Mouse (Mus musculus): ENCODE measurements at regions not wholly inside any gene's neighbourhood (a gene's known extent, or its start where the extent isn't known, plus 50 kb on each side); places are given as distances from the start of the nearest gene placed in this dataset.
A peak's percentile ranks its signal among the peaks of the same experiment; 100 is the strongest.

DNA sequence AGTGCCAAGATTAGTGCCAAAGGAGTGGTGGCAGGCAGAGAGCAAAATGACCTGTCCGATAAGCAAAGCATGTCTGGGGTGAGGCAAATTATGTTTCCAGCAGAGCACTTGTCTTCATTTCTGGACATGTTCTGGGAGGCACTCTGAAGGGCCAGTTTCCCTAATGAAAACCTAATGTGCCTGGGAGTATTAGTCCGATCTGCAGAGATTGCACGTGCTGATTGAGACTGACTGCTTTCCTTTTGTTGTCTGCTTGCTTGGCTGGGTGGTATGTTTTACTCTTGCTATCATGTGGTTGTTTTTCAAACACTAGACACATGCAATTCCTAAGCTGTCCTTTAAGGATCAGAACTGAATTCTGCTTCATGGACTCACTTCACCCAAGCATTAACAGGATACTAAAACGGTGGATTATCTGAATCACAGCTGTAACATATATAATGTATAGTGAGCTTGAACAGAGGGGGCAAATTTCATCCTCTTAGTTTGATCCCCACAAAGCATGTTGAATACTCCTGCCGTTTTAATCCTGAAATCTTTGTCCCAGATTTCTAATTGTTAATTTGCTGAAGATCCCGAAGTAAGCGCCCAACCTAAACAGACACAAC is 1589.8 kb downstream of the 4930444P10Rik start:
- H3K9me3 ChIP-seq (replicated peaks; ENCODE audit: control insufficient read depth, low read length): no peaks in the 10 kb centered on the region
- peaks cover 8% of the 10 kb centered on the region; the same call in 1 of the 2 replicates for H3K4me1 ChIP-seq (ENCODE audit: control insufficient read depth, insufficient read depth, low read length)
- no peak overlapping the region for H3K9ac ChIP-seq (ENCODE audit: low read length)
- WGBS: 36% methylated on average over 7 of the region's 7 CpGs
- H3K36me3 ChIP-seq (ENCODE audit: control insufficient read depth, insufficient read depth): no peaks in the 10 kb centered on the region
- H3K27ac ChIP-seq (ENCODE audit: low read length): no peak overlapping the region
- no peak overlapping the region for H3K4me2 ChIP-seq (ENCODE audit: low read depth, low read length)
- no peak overlapping the region for H3K4me3 ChIP-seq (ENCODE audit: low read length)
- peaks cover 47% of the 10 kb centered on the region for H3K27me3 ChIP-seq (ENCODE audit: control insufficient read depth, insufficient read depth, low read length)
- no peak for ATAC-seq (replicated peaks; ENCODE audit: extremely low read depth, insufficient read depth, low FRiP score)

DNA sequence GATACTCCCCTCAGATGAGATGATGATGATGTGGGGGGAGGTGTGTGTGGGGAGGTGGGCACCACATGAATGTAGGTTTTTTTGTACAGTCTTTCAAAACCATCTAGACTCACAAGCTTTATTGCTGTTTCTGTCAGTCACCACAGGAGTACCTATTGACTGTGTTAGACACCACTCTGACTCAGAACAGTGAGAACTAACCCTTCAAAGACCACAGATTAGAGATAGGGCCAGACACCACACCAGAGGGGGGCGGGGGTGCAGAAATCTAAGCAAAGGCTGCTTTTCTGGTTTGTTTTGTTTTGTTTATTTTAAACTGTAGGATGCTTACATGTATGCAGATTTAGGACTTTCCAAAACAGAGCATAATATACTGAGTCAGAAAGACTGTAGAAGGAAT is 1594.0 kb downstream of the 4930444P10Rik start:
- no peaks in the 10 kb centered on the region for H3K36me3 ChIP-seq (ENCODE audit: control insufficient read depth, insufficient read depth)

DNA sequence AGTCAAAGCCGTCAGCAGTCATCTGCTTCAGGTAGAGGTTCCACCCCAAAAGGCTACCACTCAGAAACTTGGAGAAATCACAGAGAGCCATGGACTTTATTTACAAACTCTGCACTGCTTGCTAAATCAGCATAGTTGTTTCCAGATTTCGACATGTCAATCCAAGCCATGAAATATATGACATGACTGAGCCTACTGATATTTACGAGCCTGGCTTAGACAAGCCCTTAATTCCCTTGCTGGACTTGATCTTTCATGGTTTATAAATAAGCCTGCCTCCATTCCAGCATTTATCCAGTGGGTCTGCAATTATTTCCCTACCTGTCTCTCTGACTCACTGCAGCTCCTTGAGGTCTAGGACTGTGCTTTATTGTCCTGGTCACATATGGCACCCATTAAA is 1603.1 kb downstream of the 4930444P10Rik start:
- no peaks in the 10 kb centered on the region for H3K9me3 ChIP-seq (replicated peaks; ENCODE audit: control insufficient read depth, low read length)
- ATAC-seq (replicated peaks; ENCODE audit: extremely low read depth, insufficient read depth, low FRiP score): no peak
- H3K4me1 ChIP-seq (ENCODE audit: control insufficient read depth, insufficient read depth, low read length): no peaks in the 10 kb centered on the region
- H3K36me3 ChIP-seq (ENCODE audit: control insufficient read depth, insufficient read depth): no peaks in the 10 kb centered on the region
- no peak overlapping the region for H3K27ac ChIP-seq (ENCODE audit: low read length)
- 70% methylated on average over 3 of the region's 3 CpGs for WGBS
- no peak overlapping the region for H3K4me2 ChIP-seq (ENCODE audit: low read depth, low read length)
- H3K27me3 ChIP-seq (ENCODE audit: control insufficient read depth, insufficient read depth, low read length): no peaks in the 10 kb centered on the region
- no peak overlapping the region for H3K9ac ChIP-seq (ENCODE audit: low read length)
- no peak overlapping the region for H3K4me3 ChIP-seq (ENCODE audit: low read length)

More for the DNA sequence above, 1594.0 kb downstream of the 4930444P10Rik start:
- Histone ChIP-seq H3K9me3 (replicated peaks; ENCODE audit: control insufficient read depth, low read length) (no peaks in the 10 kb centered on the region), H3K27ac (ENCODE audit: low read length) (no peak overlapping the region), H3K4me1 (ENCODE audit: control insufficient read depth, insufficient read depth, low read length) (no peaks in the 10 kb centered on the region), H3K27me3 (ENCODE audit: control insufficient read depth, insufficient read depth, low read length) (peaks cover 13% of the 10 kb centered on the region), H3K4me2 (ENCODE audit: low read depth, low read length) (no peak overlapping the region), H3K4me3 (ENCODE audit: low read length) (no peak overlapping the region), H3K9ac (ENCODE audit: low read length) (no peak overlapping the region)
- ATAC-seq (replicated peaks; ENCODE audit: extremely low read depth, insufficient read depth, low FRiP score): no peak
- 71% methylated on average over 1 of the region's 1 CpGs for WGBS

DNA sequence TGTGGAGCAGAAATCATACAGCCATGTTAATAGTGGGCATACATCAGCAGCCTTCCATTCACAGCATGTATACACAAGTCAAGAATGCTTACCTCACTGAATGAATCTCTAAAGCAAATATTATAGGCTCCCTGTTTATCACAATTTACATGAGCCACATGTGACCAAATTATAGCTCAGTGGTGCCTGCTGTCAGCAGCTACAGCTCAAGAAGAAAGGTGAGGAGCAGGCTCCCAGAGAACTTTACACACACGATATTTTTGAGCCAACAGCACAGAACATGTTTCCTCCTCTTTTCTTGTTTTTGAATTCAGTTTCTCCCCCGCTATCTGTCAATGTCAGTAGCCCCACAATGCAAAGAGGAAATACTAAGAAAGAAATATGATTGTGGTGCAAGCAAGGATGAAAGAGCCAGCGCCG is 1605.4 kb downstream of the 4930444P10Rik start:
- Histone ChIP-seq H3K36me3 (ENCODE audit: control insufficient read depth, insufficient read depth) (no peaks in the 10 kb centered on the region), H3K4me1 (ENCODE audit: control insufficient read depth, insufficient read depth, low read length) (no peaks in the 10 kb centered on the region), H3K27ac (ENCODE audit: low read length) (no peak overlapping the region), H3K9me3 (replicated peaks; ENCODE audit: control insufficient read depth, low read length) (no peaks in the 10 kb centered on the region), H3K4me2 (ENCODE audit: low read depth, low read length) (no peak overlapping the region), H3K4me3 (ENCODE audit: low read length) (no peak overlapping the region), H3K9ac (ENCODE audit: low read length) (no peak overlapping the region), H3K27me3 (ENCODE audit: control insufficient read depth, insufficient read depth, low read length) (no peaks in the 10 kb centered on the region)
- WGBS: 58% methylated on average over 4 of the region's 4 CpGs
- no peak for ATAC-seq (replicated peaks; ENCODE audit: extremely low read depth, insufficient read depth, low FRiP score)

DNA sequence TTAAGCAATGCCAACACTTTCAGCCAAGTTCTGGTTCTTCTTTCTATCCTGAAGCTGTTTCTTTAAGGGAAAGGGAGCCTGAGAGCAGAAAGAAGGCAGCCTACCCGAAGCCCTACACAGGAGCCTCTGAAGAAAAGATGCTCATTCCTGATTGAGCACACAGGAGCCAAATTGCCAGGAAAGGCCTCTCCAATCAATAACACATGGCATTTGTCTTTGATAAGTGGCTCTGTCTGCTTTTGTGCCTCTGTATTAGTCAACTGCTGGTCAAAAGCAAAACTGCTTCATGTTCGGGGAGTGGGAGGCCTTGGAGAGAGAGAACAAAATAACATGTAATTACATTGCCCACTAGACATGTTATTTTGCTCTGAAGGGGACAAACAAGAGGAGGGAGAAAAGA is 1607.4 kb downstream of the 4930444P10Rik start:
- Histone ChIP-seq H3K9me3 (replicated peaks; ENCODE audit: control insufficient read depth, low read length) (no peaks in the 10 kb centered on the region), H3K4me1 (ENCODE audit: control insufficient read depth, insufficient read depth, low read length) (no peaks in the 10 kb centered on the region), H3K27ac (ENCODE audit: low read length) (no peak overlapping the region), H3K4me3 (ENCODE audit: low read length) (no peak overlapping the region), H3K9ac (ENCODE audit: low read length) (no peak overlapping the region), H3K27me3 (ENCODE audit: control insufficient read depth, insufficient read depth, low read length) (no peaks in the 10 kb centered on the region), H3K36me3 (ENCODE audit: control insufficient read depth, insufficient read depth) (no peaks in the 10 kb centered on the region), H3K4me2 (ENCODE audit: low read depth, low read length) (no peak overlapping the region)
- WGBS: 41% methylated on average over 2 of the region's 2 CpGs
- no peak for ATAC-seq (replicated peaks; ENCODE audit: extremely low read depth, insufficient read depth, low FRiP score)

DNA sequence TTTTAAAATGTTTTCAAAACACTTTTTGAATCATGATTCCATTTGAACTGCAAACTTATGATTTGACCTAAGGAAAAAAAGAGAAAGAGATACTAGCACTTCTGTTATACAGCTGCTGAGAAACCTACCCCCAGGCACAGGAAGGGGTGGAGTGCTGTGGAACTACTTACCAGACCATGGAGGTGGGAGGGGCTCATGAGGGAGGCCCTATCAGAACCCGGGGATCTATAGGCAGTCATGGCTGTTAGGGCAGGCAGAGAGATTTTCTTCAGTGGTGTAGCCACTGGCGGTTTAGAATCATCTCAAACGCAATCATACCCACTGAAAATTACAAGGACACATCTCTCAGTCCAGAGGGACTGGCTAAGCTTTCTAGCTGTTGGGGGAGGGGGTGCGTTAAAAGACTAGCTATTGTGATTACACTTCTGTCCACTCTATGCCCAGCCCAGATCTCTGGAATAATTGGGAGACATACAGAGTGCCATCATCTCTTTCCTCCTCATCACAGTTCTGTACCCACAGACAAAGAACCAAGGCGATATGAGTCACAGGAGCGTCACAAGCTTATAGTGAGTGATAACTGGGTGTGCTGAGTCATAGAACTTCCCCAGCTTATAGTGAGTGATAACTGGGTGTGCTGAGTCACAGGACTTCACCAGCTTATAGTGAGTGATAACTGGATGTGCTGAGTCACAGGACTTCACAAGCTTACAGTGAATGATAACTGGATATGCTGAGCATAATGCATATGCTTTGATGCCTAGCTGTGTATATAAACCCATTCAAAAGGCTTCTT is 1608.8 kb downstream of the 4930444P10Rik start:
- Histone ChIP-seq H3K36me3 (ENCODE audit: control insufficient read depth, insufficient read depth) (no peaks in the 10 kb centered on the region), H3K27me3 (ENCODE audit: control insufficient read depth, insufficient read depth, low read length) (no peaks in the 10 kb centered on the region), H3K9ac (ENCODE audit: low read length) (no peak overlapping the region), H3K27ac (ENCODE audit: low read length) (no peak overlapping the region), H3K4me2 (ENCODE audit: low read depth, low read length) (no peak overlapping the region), H3K9me3 (replicated peaks; ENCODE audit: control insufficient read depth, low read length) (no peaks in the 10 kb centered on the region), H3K4me1 (ENCODE audit: control insufficient read depth, insufficient read depth, low read length) (no peaks in the 10 kb centered on the region), H3K4me3 (ENCODE audit: low read length) (no peak overlapping the region)
- WGBS: 76% methylated on average over 6 of the region's 6 CpGs
- ATAC-seq (replicated peaks; ENCODE audit: extremely low read depth, insufficient read depth, low FRiP score): no peak

DNA sequence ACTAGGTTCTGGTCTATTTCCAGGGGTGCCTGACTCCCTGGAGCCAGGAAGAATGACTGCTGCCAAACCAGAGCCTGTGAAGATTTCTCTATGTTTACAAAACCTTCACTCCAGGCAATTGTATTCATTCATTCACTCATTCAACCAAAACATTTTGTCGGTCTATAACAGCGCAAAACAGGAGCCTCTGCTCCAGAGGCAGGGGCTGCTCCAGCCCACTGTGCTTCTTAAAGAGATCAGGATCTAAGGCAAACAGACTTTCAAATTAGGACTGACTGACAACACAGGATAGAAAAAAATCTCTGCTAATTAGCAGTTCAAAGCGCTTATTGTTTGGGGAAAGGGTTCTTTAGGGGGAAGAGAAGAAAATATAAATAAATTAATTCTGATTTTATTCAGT is 1620.8 kb downstream of the 4930444P10Rik start:
- Histone ChIP-seq H3K4me3 (ENCODE audit: low read length) (no peak overlapping the region), H3K4me2 (ENCODE audit: low read depth, low read length) (no peak overlapping the region), H3K36me3 (ENCODE audit: control insufficient read depth, insufficient read depth) (no peaks in the 10 kb centered on the region), H3K9me3 (replicated peaks; ENCODE audit: control insufficient read depth, low read length) (no peaks in the 10 kb centered on the region), H3K9ac (ENCODE audit: low read length) (no peak overlapping the region), H3K27me3 (ENCODE audit: control insufficient read depth, insufficient read depth, low read length) (no peaks in the 10 kb centered on the region), H3K4me1 (ENCODE audit: control insufficient read depth, insufficient read depth, low read length) (no peaks in the 10 kb centered on the region), H3K27ac (ENCODE audit: low read length) (no peak overlapping the region)
- WGBS: 41% methylated on average over 3 of the region's 3 CpGs
- ATAC-seq (replicated peaks; ENCODE audit: extremely low read depth, insufficient read depth, low FRiP score): no peak

DNA sequence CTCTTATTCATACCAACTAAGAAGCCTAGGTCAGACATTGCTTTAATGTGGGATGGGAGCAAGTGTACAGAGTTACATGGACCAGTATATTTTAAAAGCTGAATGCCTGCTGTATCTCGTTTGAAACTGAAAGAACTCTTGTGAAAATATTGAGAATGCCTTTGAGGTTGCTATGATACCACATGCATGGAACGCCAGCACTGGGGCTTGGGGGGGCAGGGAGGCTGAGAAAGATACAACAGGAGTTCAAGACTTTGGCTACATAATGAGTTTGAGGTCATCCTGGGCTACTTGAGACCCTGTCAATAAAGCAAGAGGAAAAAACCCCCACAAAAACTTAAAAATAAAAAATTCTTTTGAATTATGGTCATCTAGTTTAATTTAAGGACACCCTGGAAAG is 1621.6 kb downstream of the 4930444P10Rik start:
- no peak overlapping the region for H3K4me3 ChIP-seq (ENCODE audit: low read length)
- no peak overlapping the region for H3K4me2 ChIP-seq (ENCODE audit: low read depth, low read length)
- H3K4me1 ChIP-seq (ENCODE audit: control insufficient read depth, insufficient read depth, low read length): no peaks in the 10 kb centered on the region
- ATAC-seq (replicated peaks; ENCODE audit: extremely low read depth, insufficient read depth, low FRiP score): no peak
- no peaks in the 10 kb centered on the region for H3K27me3 ChIP-seq (ENCODE audit: control insufficient read depth, insufficient read depth, low read length)
- H3K9ac ChIP-seq (ENCODE audit: low read length): no peak overlapping the region
- no peaks in the 10 kb centered on the region for H3K9me3 ChIP-seq (replicated peaks; ENCODE audit: control insufficient read depth, low read length)
- 38% methylated on average over 2 of the region's 2 CpGs for WGBS
- no peak overlapping the region for H3K27ac ChIP-seq (ENCODE audit: low read length)
- H3K36me3 ChIP-seq (ENCODE audit: control insufficient read depth, insufficient read depth): no peaks in the 10 kb centered on the region

DNA sequence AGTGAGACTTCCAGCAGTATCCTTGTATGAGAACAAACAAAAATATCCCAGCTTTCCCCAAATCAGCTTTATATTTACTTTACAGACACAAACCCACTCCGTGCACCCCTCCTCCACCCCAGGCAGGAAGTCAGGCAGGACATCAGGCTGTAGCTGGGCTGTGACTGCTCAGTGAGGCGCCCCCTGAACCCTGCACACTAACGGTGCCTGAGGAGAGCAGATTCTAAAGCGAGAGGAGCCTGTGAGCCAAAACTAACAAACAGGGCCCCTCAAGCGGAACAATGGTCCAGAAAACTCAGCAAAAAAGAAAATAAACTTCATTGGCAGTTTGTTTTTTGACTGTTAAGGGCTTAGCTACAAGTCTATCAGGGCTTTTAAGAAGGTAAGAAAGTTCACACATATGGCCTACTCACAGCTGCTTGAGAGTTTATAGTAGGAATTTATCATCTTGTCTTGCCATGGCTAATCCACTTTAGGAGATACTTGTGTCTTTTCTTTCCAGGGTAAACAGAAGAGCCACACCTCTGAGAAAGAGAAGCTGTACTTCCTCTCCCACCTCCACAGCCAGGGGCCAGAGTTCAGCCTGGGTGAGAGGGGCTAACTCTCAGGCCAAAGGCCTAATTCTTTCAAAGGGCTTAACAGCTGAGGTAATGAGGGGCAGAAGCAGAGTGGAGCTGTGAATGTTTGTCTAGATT is 1628.2 kb downstream of the 4930444P10Rik start:
- ATAC-seq (replicated peaks; ENCODE audit: extremely low read depth, insufficient read depth, low FRiP score): peak; percentile 83
- H3K27ac ChIP-seq (ENCODE audit: low read length): peak overlapping the region; percentile 23

More for the DNA sequence above, 1628.2 kb downstream of the 4930444P10Rik start:
- Histone ChIP-seq H3K9ac (ENCODE audit: low read length) (no peak overlapping the region), H3K4me2 (ENCODE audit: low read depth, low read length) (no peak overlapping the region), H3K27me3 (ENCODE audit: control insufficient read depth, insufficient read depth, low read length) (no peaks in the 10 kb centered on the region), H3K4me1 (ENCODE audit: control insufficient read depth, insufficient read depth, low read length) (no peaks in the 10 kb centered on the region), H3K9me3 (replicated peaks; ENCODE audit: control insufficient read depth, low read length) (no peaks in the 10 kb centered on the region), H3K36me3 (ENCODE audit: control insufficient read depth, insufficient read depth) (no peaks in the 10 kb centered on the region), H3K4me3 (ENCODE audit: low read length) (no peak overlapping the region)
- WGBS: 25% methylated on average over 5 of the region's 5 CpGs
